Mouse (Mus musculus) embryonic facial prominence, embryonic 11.5 days (tissue): Measurements from ENCODE around the gene Romo1. TPM values are rescaled to one million over a fixed set of nuclear protein-coding genes. Genes with fewer than 3 reads are reported as not detected.

Experiments used
- ATAC-seq: fragments of 200-750 bp; cut with Nextera tagmentation; replicated peaks from 2 replicates; pipeline ENCODE4 v1.8.0; 2017; ENCODE audit warnings: low read depth; ENCODE audit not compliant: insufficient number of reproducible peaks, low FRiP score, low TSS enrichment
- DNase-seq: peaks from one replicate; pipeline ENCODE4 v3.0.0-alpha.2; 2015; ENCODE audit warnings: low spot score
- H3K27ac ChIP-seq: fragments of 300-500 bp; sonication (generic); replicated peaks from 2 replicates; pipeline ENCODE4 v1.5.1; 2014; ENCODE audit warnings: mild to moderate bottlenecking, low read depth, low read length, control low read depth
- H3K27me3 ChIP-seq: fragments of 300-500 bp; sonication (generic); 2 replicates; pipeline ENCODE4 v1.6.1; 2014; ENCODE audit warnings: mild to moderate bottlenecking, low read length, moderate library complexity, mixed read lengths; ENCODE audit not compliant: control insufficient read depth, insufficient read depth
- H3K36me3 ChIP-seq: fragments of 300-500 bp; sonication (generic); replicated peaks from 2 replicates; pipeline ENCODE4 v1.6.1; 2014; ENCODE audit warnings: low read depth, mild to moderate bottlenecking, low read length, moderate library complexity, mixed read lengths; ENCODE audit not compliant: control insufficient read depth, insufficient read depth
- H3K4me1 ChIP-seq: fragments of 300-500 bp; sonication (generic); 2 replicates; pipeline ENCODE4 v1.6.1; 2014; ENCODE audit warnings: low read length, mixed read lengths; ENCODE audit not compliant: control insufficient read depth, insufficient read depth
- H3K4me2 ChIP-seq: fragments of 300-500 bp; sonication (generic); 2 replicates; pipeline ENCODE4 v1.6.1; 2014; ENCODE audit warnings: low read depth, mild to moderate bottlenecking, control low read depth, low read length, moderate library complexity
- H3K4me3 ChIP-seq: fragments of 300-500 bp; sonication (generic); 2 replicates; pipeline ENCODE4 v1.5.1; 2014; ENCODE audit warnings: low read depth, low read length, control low read depth
- H3K9ac ChIP-seq: fragments of 300-500 bp; sonication (generic); replicated peaks from 2 replicates; pipeline ENCODE4 v1.6.1; 2014; ENCODE audit warnings: mild to moderate bottlenecking, control low read depth, low read length
- H3K9me3 ChIP-seq: fragments of 300-500 bp; sonication (generic); replicated peaks from 2 replicates; pipeline ENCODE4 v1.6.1; 2016; ENCODE audit warnings: mild to moderate bottlenecking, low read length, inconsistent platforms, mixed read lengths; ENCODE audit not compliant: control insufficient read depth
- WGBS: fragments of 180-500 bp; shearing (Covaris S2); extraction: QIAGEN DNeasy Blood & Tissue Kit; methylation state at CpG from one replicate; pipeline ENCODE4 v1.1.7; 2014; 5-methylcytosine and 5-hydroxymethylcytosine counted together
- polyA plus RNA-seq: library from polyadenylated mRNA; unstranded; fragments of >200 nt; fragmentation: Nextera tagmentation; extraction: Ambion mirVana; gene quantifications from 2 replicates; pipeline ENCODE4 v1.2.1, GENCODE M21; 2014

Romo1 gene
- polyA plus RNA-seq, 1 experiment from 2014 or later: 356 TPM

DNA sequence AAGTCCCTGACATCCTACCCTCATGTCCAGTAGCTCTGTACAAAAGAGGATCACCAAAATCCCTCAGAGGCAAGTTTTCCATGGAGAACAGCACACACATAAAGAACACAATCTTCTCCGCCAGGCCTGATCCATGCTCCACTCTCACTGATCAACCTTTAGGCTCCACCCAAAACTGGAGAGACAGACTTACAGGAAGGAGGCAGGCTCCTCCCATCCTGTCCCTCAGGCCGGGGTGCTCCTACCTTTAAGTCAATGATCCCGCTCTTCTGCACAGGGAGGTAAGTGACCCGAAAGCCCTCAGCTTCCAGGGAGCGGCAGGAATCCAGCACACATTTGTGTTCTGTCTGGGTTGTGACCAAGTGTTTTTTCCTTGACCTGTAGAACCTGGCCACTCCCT lies 9.7 kb upstream of the Romo1 start:
- H3K9me3 ChIP-seq: no peaks in the 10 kb centered on the region
- H3K4me3 ChIP-seq: no peak overlapping the region
- H3K4me2 ChIP-seq: no peak overlapping the region
- ATAC-seq: no peak
- H3K27me3 ChIP-seq: no peaks in the 10 kb centered on the region
- no peaks in the 10 kb centered on the region for H3K36me3 ChIP-seq
- H3K4me1 ChIP-seq: no peaks in the 10 kb centered on the region
- H3K27ac ChIP-seq: no peak overlapping the region
- WGBS: 95% methylated on average over 5 of the region's 5 CpGs
- H3K9ac ChIP-seq: no peak overlapping the region
- DNase-seq: no peak

DNA sequence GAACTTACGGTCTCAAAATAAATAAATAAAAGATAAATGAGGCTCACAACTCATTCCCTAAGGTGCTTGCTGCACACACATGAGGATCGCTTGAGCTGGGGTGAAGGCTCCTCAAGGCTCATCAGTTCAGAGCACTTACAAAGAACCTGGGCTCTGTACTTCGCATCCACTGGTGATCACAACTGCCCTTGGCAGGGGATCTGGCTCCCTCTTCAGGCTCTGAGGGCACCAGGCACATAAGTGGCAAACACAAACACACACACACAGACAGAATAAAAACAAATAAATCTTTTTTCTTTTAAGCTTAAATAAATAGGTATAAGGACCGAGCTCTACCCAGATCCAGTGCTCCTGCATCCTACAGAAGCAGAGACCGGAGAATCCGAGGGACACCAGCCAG lies 8.1 kb upstream of the Romo1 start:
- Histone ChIP-seq H3K4me1 (no peaks in the 10 kb centered on the region), H3K36me3 (no peaks in the 10 kb centered on the region), H3K27ac (no peak overlapping the region), H3K4me2 (no peak overlapping the region), H3K27me3 (no peaks in the 10 kb centered on the region), H3K9ac (no peak overlapping the region), H3K4me3 (no peak overlapping the region), H3K9me3 (no peaks in the 10 kb centered on the region)
- DNase-seq: no peak
- no peak for ATAC-seq
- 88% methylated on average over 6 of the region's 6 CpGs for WGBS

DNA sequence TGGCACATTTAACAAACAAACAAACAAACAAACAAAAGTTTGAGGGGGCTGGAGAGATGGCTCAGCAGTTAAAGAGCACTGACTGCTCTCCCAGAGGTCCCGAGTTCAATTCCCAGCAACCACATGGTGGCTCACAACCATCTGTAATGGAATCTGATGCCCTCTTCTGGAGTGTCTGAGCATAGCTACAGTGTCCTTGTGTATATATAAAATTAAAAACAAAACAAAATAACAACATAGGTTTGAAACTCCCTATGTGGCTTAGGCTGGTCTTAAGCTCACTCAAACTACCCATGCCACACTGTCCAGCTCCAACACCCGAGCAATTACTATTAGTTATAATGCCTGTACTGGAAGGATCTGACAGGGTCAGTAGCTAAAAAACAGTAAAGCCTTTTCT lies 1.0 kb upstream of the Romo1 start:
- Histone ChIP-seq H3K36me3 (no peaks in the 10 kb centered on the region), H3K27me3 (no peaks in the 10 kb centered on the region), H3K4me2 (no peak overlapping the region), H3K4me3 (peak overlapping the region; percentile 77; the same call in 1 of the 2 replicates), H3K9ac (no peak overlapping the region), H3K4me1 (no peaks in the 10 kb centered on the region), H3K27ac (no peak overlapping the region), H3K9me3 (no peaks in the 10 kb centered on the region)
- WGBS: 88% methylated on average over 2 of the region's 2 CpGs
- ATAC-seq (no peak), DNase-seq (no peak)

DNA sequence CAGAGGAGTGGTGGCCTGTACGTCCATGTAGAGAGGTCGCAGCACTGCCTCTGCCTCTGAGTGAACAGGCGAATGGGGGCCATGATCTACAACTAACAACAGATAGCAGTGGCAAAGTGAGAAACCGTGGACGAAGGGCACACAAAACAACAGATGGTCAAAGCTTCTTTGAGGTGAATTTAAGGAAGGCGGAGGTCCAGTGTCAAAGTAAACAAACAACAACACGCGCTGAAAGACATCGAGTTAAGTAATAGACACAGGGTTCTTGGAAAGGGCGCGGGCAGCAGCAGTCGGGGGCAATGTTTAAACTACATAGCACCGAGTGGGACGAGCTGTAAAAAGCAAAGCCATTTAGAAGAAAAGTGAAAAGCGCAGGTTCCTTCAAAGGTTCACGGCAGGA lies 472 bp upstream of the Romo1 start:
- no peaks in the 10 kb centered on the region for H3K4me1 ChIP-seq
- peak overlapping the region; percentile 89 for H3K27ac ChIP-seq
- no peaks in the 10 kb centered on the region for H3K27me3 ChIP-seq
- ATAC-seq (peak; percentile 4; the same call in 1 of the 2 replicates), DNase-seq (no peak)
- peak overlapping the region; percentile 79 for H3K4me2 ChIP-seq
- no peaks in the 10 kb centered on the region for H3K36me3 ChIP-seq
- H3K9ac ChIP-seq: peak overlapping the region; percentile 86
- WGBS: 3% methylated on average over 16 of the region's 16 CpGs
- H3K4me3 ChIP-seq: peak overlapping the region; percentile 77
- H3K9me3 ChIP-seq: no peaks in the 10 kb centered on the region

DNA sequence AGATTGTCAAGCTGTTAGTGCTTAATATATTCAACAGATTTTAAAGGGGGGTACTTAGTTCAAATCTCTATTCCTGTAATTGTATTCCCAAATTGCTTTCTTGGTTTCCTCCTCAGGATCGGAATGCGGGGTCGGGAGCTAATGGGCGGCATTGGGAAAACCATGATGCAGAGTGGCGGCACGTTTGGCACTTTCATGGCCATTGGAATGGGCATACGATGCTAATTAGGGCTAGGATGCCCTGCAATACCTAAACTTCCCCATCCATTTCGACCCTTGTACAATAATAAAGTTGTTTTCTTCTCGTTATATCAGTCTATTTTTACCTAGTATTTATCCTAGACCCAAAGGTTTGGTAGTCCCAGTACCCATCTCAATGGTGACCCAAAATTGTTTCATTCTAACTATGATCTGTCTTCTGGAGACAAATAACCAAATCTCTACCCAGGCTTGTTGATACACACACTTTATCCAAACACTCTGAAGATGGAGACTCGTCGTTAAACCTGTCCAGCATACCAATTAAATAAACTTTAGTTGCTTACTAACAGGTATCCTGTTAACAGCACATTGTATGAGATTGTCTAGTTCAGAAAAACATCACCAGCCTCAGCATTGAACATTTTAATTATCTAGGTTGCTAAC lies 1.8 kb downstream of the Romo1 start:
- Histone ChIP-seq H3K4me3 (no peak overlapping the region), H3K36me3 (no peaks in the 10 kb centered on the region), H3K4me2 (no peak overlapping the region), H3K9me3 (no peaks in the 10 kb centered on the region), H3K27ac (no peak overlapping the region), H3K4me1 (no peaks in the 10 kb centered on the region), H3K9ac (no peak overlapping the region), H3K27me3 (no peaks in the 10 kb centered on the region)
- DNase-seq: no peak
- 63% methylated on average over 11 of the region's 11 CpGs for WGBS
- ATAC-seq: no peak

DNA sequence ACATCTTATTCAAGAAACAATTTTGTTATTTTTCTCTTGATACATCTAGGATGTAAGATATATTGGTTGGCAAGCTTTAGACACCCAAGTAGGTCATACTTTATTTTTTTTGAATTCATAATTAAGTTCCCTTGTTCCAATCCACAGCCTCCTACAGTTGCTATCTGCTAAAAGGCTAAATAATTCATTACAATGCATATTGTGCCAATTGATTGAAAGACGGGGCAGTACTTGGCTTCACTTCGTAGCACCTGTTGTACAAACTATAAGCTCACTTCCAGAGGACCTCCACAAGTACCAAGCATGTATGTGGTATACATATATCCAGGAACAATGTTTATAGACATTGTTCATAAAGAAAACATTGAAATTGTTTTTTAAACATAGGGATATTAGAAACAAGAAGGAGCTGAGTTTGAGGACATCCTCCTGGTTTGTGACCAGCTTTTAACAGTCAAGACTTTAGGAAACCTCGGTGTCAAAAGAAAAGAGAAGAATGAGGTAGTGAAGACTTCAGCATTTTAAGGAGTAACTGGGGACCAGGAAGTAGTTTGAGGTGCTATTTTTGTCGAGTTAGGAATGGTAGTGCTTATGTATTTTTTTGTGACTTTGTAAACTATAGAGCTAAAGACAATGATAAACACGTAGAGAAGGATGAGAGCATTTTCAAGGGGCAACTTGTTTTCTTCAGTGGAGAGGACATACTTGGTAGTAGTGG lies 2.6 kb downstream of the Romo1 start:
- DNase-seq (no peak), ATAC-seq (no peak)
- H3K9me3 ChIP-seq: no peaks in the 10 kb centered on the region
- H3K27me3 ChIP-seq: no peaks in the 10 kb centered on the region
- H3K4me2 ChIP-seq: no peak overlapping the region
- 79% methylated on average over 5 of the region's 5 CpGs for WGBS
- H3K4me3 ChIP-seq: no peak overlapping the region
- H3K4me1 ChIP-seq: no peaks in the 10 kb centered on the region
- no peak overlapping the region for H3K27ac ChIP-seq
- no peak overlapping the region for H3K9ac ChIP-seq
- H3K36me3 ChIP-seq: no peaks in the 10 kb centered on the region

DNA sequence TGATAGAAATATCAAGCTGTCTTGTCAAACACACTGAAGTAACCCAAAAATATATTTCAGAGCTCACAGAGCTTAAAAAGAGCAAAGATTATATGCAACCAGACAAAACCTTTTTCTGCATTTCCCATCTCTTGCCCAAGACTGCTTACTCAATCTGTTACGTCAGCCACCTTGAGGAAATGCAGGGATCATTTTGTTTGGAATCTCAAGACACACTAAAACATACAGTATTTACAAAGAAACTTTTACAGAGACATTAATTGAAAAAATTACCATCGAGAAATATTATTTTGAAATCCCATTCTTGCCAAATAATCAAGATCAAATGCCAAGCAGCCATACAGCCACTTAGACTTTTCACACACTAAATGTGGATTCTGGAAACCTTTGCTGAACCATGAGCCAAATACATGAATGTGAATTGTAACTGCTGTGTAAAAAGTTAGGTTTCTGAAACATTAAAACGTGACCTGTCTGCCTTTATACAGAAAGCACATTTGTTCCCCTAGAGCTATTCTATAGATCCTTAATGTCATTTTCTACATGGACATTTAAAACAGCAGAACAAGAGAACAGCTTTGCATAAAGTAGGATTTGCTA lies 3.6 kb downstream of the Romo1 start:
- ATAC-seq (no peak), DNase-seq (no peak)
- Histone ChIP-seq H3K36me3 (no peaks in the 10 kb centered on the region), H3K27ac (no peak overlapping the region), H3K27me3 (no peaks in the 10 kb centered on the region), H3K9me3 (no peaks in the 10 kb centered on the region), H3K4me2 (no peak overlapping the region), H3K4me3 (no peak overlapping the region), H3K4me1 (no peaks in the 10 kb centered on the region), H3K9ac (no peak overlapping the region)
- 93% methylated on average over 3 of the region's 3 CpGs for WGBS

DNA sequence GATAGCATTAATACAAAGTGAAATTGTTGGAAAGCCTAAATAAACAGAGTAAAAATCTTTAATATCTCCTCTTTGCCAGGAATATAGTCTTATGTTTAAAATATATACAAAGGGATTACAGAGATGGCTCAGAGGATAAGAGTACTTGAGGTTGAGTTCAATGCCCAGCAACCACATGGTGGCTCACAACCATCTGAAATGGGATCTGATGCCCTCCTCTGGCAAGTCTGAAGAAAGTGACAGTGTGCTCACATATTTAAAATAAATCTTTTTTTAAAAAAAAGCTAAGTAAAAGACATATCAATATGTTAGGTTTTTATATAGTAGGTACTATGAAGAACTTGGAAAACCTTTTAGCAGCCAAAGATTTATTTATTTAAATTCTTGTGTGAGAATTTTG lies 7.7 kb downstream of the Romo1 start:
- Histone ChIP-seq H3K4me1 (no peaks in the 10 kb centered on the region), H3K27ac (no peak overlapping the region), H3K4me2 (no peak overlapping the region), H3K9me3 (no peaks in the 10 kb centered on the region), H3K4me3 (no peak overlapping the region), H3K36me3 (peaks cover 3% of the 10 kb centered on the region), H3K27me3 (no peaks in the 10 kb centered on the region), H3K9ac (no peak overlapping the region)
- DNase-seq: no peak
- no peak for ATAC-seq
